Mouse (Mus musculus) kidney, postnatal 0 days (tissue): Measurements from ENCODE around the gene Pp2d1. TPM values are rescaled to one million over a fixed set of nuclear protein-coding genes. Genes with fewer than 3 reads are reported as not detected.

Experiments used
- ATAC-seq: fragments of 200-750 bp; cut with Nextera tagmentation; replicated peaks from 2 replicates; pipeline ENCODE4 v1.8.0; 2017; ENCODE audit warnings: low read depth, moderate number of reproducible peaks, moderate TSS enrichment, moderate library complexity; ENCODE audit not compliant: low FRiP score
- DNase-seq: peaks from one replicate; pipeline ENCODE4 v3.0.0-alpha.2; 2016; ENCODE audit warnings: low spot score
- H3K27ac ChIP-seq: fragments of 300-500 bp; sonication (generic); 2 replicates; pipeline ENCODE4 v1.5.1; 2014; ENCODE audit warnings: mild to moderate bottlenecking
- H3K27me3 ChIP-seq: fragments of 300-500 bp; sonication (generic); 2 replicates; pipeline ENCODE4 v1.6.1; 2014; ENCODE audit warnings: low read length, mixed read lengths; ENCODE audit not compliant: insufficient read depth
- H3K36me3 ChIP-seq: fragments of 300-500 bp; sonication (generic); 2 replicates; pipeline ENCODE4 v1.6.1; 2014; ENCODE audit warnings: low read length, mixed read lengths; ENCODE audit not compliant: insufficient read depth
- H3K4me1 ChIP-seq: fragments of 300-500 bp; sonication (generic); replicated peaks from 2 replicates; pipeline ENCODE4 v1.6.1; 2014; ENCODE audit warnings: antibody characterized with exemption, low read length, mixed read lengths; ENCODE audit not compliant: insufficient read depth
- H3K4me2 ChIP-seq: fragments of 300-500 bp; sonication (generic); 2 replicates; pipeline ENCODE4 v1.6.1; 2014; ENCODE audit warnings: mild to moderate bottlenecking, low read length, moderate library complexity, mixed read lengths
- H3K4me3 ChIP-seq: fragments of 300-500 bp; sonication (generic); replicated peaks from 2 replicates; pipeline ENCODE4 v1.5.1; 2014; ENCODE audit warnings: low read depth, low read length
- H3K9ac ChIP-seq: fragments of 300-500 bp; sonication (generic); 2 replicates; pipeline ENCODE4 v1.6.1; 2014; ENCODE audit warnings: low read depth, low read length
- H3K9me3 ChIP-seq: fragments of 300-500 bp; sonication (generic); replicated peaks from 2 replicates; pipeline ENCODE4 v1.6.1; 2016; ENCODE audit warnings: low read length, inconsistent platforms, mixed read lengths
- CTCF ChIP-seq: IDR thresholded peaks from 2 replicates; pipeline ENCODE4 v1.5.1; 2016; ENCODE audit warnings: antibody characterized with exemption, low read depth, mild to moderate bottlenecking, moderate library complexity
- WGBS: fragments of 180-500 bp; shearing (Covaris S2); extraction: QIAGEN DNeasy Blood & Tissue Kit; methylation state at CpG from one replicate; pipeline ENCODE4 v1.1.7; 2014; 5-methylcytosine and 5-hydroxymethylcytosine counted together
- polyA plus RNA-seq: library from polyadenylated mRNA; unstranded; fragments of >200 nt; fragmentation: Nextera tagmentation; extraction: Ambion mirVana; gene quantifications from 2 replicates; pipeline ENCODE4 v1.2.1, GENCODE M21; 2015

The Pp2d1 gene
- polyA plus RNA-seq, 1 experiment from 2014 or later: 0.22 TPM

GRCm38 (mm10) chr17:53528034-53528433 lies 11.2 kb downstream of the Pp2d1 start:
- no peak for TF ChIP-seq CTCF
- no peak for ATAC-seq
- DNase-seq: no peak
- no peak overlapping the region for H3K4me2 ChIP-seq
- no peak overlapping the region for H3K4me3 ChIP-seq
- no peak overlapping the region for H3K9ac ChIP-seq
- WGBS: 86% methylated on average over 2 of the region's 2 CpGs
- no peaks in the 10 kb centered on the region for H3K36me3 ChIP-seq
- no peak overlapping the region for H3K27ac ChIP-seq
- H3K27me3 ChIP-seq: no peaks in the 10 kb centered on the region
- no peaks in the 10 kb centered on the region for H3K4me1 ChIP-seq
- H3K9me3 ChIP-seq: no peaks in the 10 kb centered on the region

GRCm38 (mm10) chr17:53520509-53520908 lies 18.7 kb downstream of the Pp2d1 start:
- H3K36me3 ChIP-seq: no peaks in the 10 kb centered on the region
- TF ChIP-seq CTCF: no peak
- no peak for DNase-seq
- no peaks in the 10 kb centered on the region for H3K4me1 ChIP-seq
- no peak overlapping the region for H3K9ac ChIP-seq
- no peak overlapping the region for H3K27ac ChIP-seq
- no peak overlapping the region for H3K4me2 ChIP-seq
- no peak for ATAC-seq
- H3K27me3 ChIP-seq: no peaks in the 10 kb centered on the region
- H3K9me3 ChIP-seq: no peaks in the 10 kb centered on the region
- no peak overlapping the region for H3K4me3 ChIP-seq

- no peak for TF ChIP-seq CTCF
- H3K9me3 ChIP-seq: no peaks in the 10 kb centered on the region
- H3K4me2 ChIP-seq: no peak overlapping the region
- H3K9ac ChIP-seq: no peak overlapping the region
- ATAC-seq (no peak), DNase-seq (no peak)
- H3K4me1 ChIP-seq: no peaks in the 10 kb centered on the region
- no peak overlapping the region for H3K27ac ChIP-seq
- no peaks in the 10 kb centered on the region for H3K36me3 ChIP-seq
- H3K27me3 ChIP-seq: no peaks in the 10 kb centered on the region
- no peak overlapping the region for H3K4me3 ChIP-seq
Measured at GRCm38 (mm10) chr17:53519364-53519763, 19.9 kb downstream of the Pp2d1 start.

GRCm38 (mm10) chr17:53512311-53512951 lies 26.8 kb downstream of the Pp2d1 start:
- H3K27ac ChIP-seq: no peak overlapping the region
- no peaks in the 10 kb centered on the region for H3K36me3 ChIP-seq
- H3K4me2 ChIP-seq: no peak overlapping the region
- ATAC-seq (no peak), DNase-seq (peak; percentile 67)
- WGBS: 89% methylated on average over 2 of the region's 2 CpGs
- no peak overlapping the region for H3K9ac ChIP-seq
- no peaks in the 10 kb centered on the region for H3K9me3 ChIP-seq
- no peaks in the 10 kb centered on the region for H3K27me3 ChIP-seq
- peak; percentile 67 for TF ChIP-seq CTCF
- no peak overlapping the region for H3K4me3 ChIP-seq
- H3K4me1 ChIP-seq: no peaks in the 10 kb centered on the region

DNA sequence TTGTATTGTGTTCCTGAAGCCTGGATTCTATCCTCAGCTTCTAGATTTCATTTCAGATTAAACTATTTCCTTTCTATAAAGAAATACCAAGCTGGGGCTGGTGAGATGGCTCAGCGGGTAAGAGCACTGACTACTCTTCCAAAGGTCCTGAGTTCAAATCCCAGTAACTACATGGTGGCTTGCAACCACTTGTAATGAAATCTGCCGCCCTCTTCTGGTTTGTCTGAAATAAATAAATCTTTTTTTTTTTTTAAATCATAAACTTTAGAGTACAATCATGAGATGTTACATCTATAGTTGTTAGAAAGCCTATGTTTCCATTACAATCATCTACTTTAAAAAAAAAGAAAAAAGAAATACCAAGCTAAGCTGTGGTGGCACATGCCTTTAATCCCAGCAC lies 36.3 kb downstream of the Pp2d1 start:
- Histone ChIP-seq H3K4me2 (no peak overlapping the region), H3K27ac (no peak overlapping the region), H3K9me3 (no peaks in the 10 kb centered on the region), H3K9ac (no peak overlapping the region), H3K4me1 (no peaks in the 10 kb centered on the region), H3K27me3 (no peaks in the 10 kb centered on the region), H3K36me3 (peaks cover 24% of the 10 kb centered on the region), H3K4me3 (no peak overlapping the region)
- TF ChIP-seq CTCF: 0 out of 2 replicates have a peak, but pooled peaks have one; percentile 13
- 100% methylated on average over 2 of the region's 2 CpGs for WGBS
- ATAC-seq: no peak
- no peak for DNase-seq

DNA sequence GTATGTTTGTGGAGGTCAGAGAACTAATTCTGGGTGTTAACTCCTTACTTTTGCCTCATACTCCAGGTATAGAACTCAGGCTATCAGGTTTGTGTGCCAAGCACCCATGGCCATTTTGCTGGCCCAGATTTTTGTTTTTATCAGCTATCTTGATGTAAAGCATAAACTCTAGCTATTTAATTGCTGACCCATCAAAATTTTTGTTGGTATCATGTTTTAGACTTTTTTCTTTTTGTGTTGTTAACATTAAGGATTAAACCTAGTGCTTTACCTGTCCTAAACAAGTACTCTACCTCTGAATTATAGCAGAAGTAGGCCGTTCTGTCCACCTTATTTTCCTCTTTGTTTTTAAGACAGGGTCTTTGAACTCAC lies 50.3 kb downstream of the Pp2d1 start:
- Histone ChIP-seq H3K4me3 (no peak overlapping the region), H3K27me3 (no peaks in the 10 kb centered on the region), H3K9ac (no peak overlapping the region), H3K9me3 (no peaks in the 10 kb centered on the region), H3K4me2 (no peak overlapping the region), H3K4me1 (no peaks in the 10 kb centered on the region), H3K27ac (no peak overlapping the region), H3K36me3 (peaks cover 21% of the 10 kb centered on the region)
- WGBS: 88% methylated on average over 1 of the region's 1 CpGs
- TF ChIP-seq CTCF: no peak
- no peak for ATAC-seq
- no peak for DNase-seq

DNA sequence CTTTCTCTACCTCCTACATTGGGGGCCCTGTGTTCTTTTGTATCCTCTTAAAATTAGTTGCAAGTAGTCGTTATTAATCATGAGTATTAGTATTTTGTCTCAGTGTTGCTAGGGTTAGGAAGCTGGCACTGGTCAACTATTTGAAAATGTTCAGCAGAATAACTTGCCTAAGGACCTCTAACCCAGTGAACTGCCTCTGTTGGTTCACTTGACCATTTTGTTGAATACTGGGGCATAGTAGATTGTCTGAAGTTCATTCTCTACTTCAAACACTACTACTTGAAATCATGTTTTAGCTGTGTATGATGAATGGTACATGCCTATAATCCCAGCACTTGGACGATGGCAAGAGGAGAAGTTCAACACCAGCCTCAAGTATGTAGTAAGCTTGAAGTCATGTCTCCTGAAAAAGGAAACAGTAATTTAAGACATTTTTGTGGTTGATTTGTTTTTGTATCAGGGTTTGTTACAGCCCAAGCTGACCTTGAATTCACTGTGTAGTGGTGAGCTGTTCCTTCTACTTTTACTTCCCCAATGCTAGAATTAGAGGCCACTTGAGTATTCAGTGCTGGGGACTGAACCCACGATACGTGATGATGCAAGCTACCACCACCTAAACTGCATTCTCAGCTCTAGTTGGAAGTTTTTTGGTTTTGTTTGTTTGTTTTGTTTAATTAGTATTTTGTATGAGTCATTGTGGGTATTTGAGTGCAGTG lies 50.8 kb downstream of the Pp2d1 start:
- 84% methylated on average over 4 of the region's 4 CpGs for WGBS
- no peak for TF ChIP-seq CTCF
- Histone ChIP-seq H3K4me2 (no peak overlapping the region), H3K27me3 (no peaks in the 10 kb centered on the region), H3K9me3 (no peaks in the 10 kb centered on the region), H3K27ac (no peak overlapping the region), H3K4me1 (no peaks in the 10 kb centered on the region), H3K4me3 (no peak overlapping the region), H3K36me3 (peaks cover 19% of the 10 kb centered on the region), H3K9ac (no peak overlapping the region)
- DNase-seq (no peak), ATAC-seq (no peak)
